Mouse (Mus musculus) hindbrain, postnatal 0 days (tissue): ENCODE data around the gene Cox18. TPM values are rescaled to one million over a fixed set of nuclear protein-coding genes. Genes with fewer than 3 reads are reported as not detected.

ENCODE experiments used
- ATAC-seq: fragments of 200-750 bp; cut with Nextera tagmentation; 2 replicates; pipeline ENCODE4 v1.8.0; 2017; ENCODE audit warnings: mild to moderate bottlenecking, moderate TSS enrichment, moderate library complexity
- DNase-seq: peaks from one replicate; pipeline ENCODE4 v3.0.0-alpha.2; 2015; ENCODE audit warnings: low spot score
- H3K27ac ChIP-seq: fragments of 300-500 bp; sonication (generic); 2 replicates; pipeline ENCODE4 v1.5.1; 2014; ENCODE audit warnings: mild to moderate bottlenecking
- H3K27me3 ChIP-seq: fragments of 300-500 bp; sonication (generic); 2 replicates; pipeline ENCODE4 v1.6.1; 2014; ENCODE audit warnings: low read length, mixed read lengths; ENCODE audit not compliant: insufficient read depth
- H3K36me3 ChIP-seq: fragments of 300-500 bp; sonication (generic); 2 replicates; pipeline ENCODE4 v1.6.1; 2014; ENCODE audit warnings: low read length, mixed read lengths; ENCODE audit not compliant: insufficient read depth
- H3K4me1 ChIP-seq: fragments of 300-500 bp; sonication (generic); 2 replicates; pipeline ENCODE4 v1.6.1; 2014; ENCODE audit warnings: antibody characterized with exemption, low read length, mixed read lengths; ENCODE audit not compliant: insufficient read depth
- H3K4me2 ChIP-seq: fragments of 300-500 bp; sonication (generic); 2 replicates; pipeline ENCODE4 v1.6.1; 2014; ENCODE audit warnings: low read depth, mild to moderate bottlenecking, low read length, moderate library complexity, mixed read lengths
- H3K4me3 ChIP-seq: fragments of 300-500 bp; sonication (generic); 2 replicates; pipeline ENCODE4 v1.5.1; 2014; ENCODE audit warnings: low read length
- H3K9ac ChIP-seq: fragments of 300-500 bp; sonication (generic); replicated peaks from 2 replicates; pipeline ENCODE4 v1.6.1; 2014; ENCODE audit warnings: mild to moderate bottlenecking, low read length, moderate library complexity, mixed read lengths
- H3K9me3 ChIP-seq: fragments of 300-500 bp; sonication (generic); 2 replicates; pipeline ENCODE4 v1.6.1; 2016; ENCODE audit warnings: low read length, mixed read lengths
- CTCF ChIP-seq: IDR thresholded peaks from 2 replicates; pipeline ENCODE4 v1.5.1; 2016; ENCODE audit warnings: antibody characterized with exemption, control low read depth, low read depth
- WGBS: fragments of 180-500 bp; shearing (Covaris S2); extraction: QIAGEN DNeasy Blood & Tissue Kit; methylation state at CpG from one replicate; pipeline ENCODE4 v1.1.7; 2014; 5-methylcytosine and 5-hydroxymethylcytosine counted together
- polyA plus RNA-seq: library from polyadenylated mRNA; unstranded; fragments of >200 nt; fragmentation: Nextera tagmentation; extraction: Ambion mirVana; gene quantifications from 2 replicates; pipeline ENCODE4 v1.2.1, GENCODE M21; 2015
- total RNA-seq: library from RNA; depleted of rRNA; stranded (reverse); fragments of >200 nt; gene quantifications from 2 replicates; pipeline ENCODE4 v1.2.3, GENCODE M21; 2014

Cox18 gene
- total and polyA plus RNA-seq, 2 experiments from 2014 or later, result 49.4 to 65.1 TPM

DNA sequence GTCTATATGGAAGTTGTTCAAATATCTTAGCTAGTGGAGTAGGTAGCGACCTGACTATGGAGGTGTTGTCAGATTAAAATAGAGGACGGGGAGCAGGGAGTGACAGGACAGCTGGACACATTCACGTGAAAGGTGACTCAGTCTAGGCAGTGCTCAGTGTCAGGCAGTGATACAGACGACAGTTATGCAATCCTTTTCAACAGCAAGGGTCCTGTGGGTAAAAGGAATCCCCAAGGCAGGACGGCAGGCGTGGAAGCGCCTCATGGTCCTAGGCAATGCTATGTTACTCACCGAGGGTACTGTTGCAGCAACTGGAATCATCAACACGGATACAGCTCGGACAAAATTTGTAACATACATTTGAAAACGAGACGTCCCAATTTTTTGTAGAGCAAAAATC is 6.6 kb downstream of the Cox18 start:
- H3K9me3 ChIP-seq, result no peaks in the 10 kb centered on the region
- no peak overlapping the region for H3K4me2 ChIP-seq
- WGBS, result 93% methylated on average over 12 of the region's 12 CpGs
- H3K36me3 ChIP-seq, result peaks cover 37% of the 10 kb centered on the region; the same call in 1 of the 2 replicates
- no peak overlapping the region for H3K27ac ChIP-seq
- H3K27me3 ChIP-seq, result no peaks in the 10 kb centered on the region
- no peak overlapping the region for H3K9ac ChIP-seq
- no peaks in the 10 kb centered on the region for H3K4me1 ChIP-seq
- no peak for TF ChIP-seq CTCF
- no peak overlapping the region for H3K4me3 ChIP-seq
- ATAC-seq (no peak), DNase-seq (no peak)

- Histone ChIP-seq H3K36me3 (peaks cover 24% of the 10 kb centered on the region; the same call in 1 of the 2 replicates), H3K27ac (no peak overlapping the region), H3K4me2 (no peak overlapping the region), H3K9ac (no peak overlapping the region), H3K27me3 (no peaks in the 10 kb centered on the region), H3K9me3 (no peaks in the 10 kb centered on the region), H3K4me3 (no peak overlapping the region), H3K4me1 (no peaks in the 10 kb centered on the region)
- ATAC-seq (no peak), DNase-seq (no peak)
- 94% methylated on average over 12 of the region's 12 CpGs for WGBS
- no peak for TF ChIP-seq CTCF
Measured at GRCm38 (mm10) chr5:90213356-90213755, 10.4 kb downstream of the Cox18 start.

DNA sequence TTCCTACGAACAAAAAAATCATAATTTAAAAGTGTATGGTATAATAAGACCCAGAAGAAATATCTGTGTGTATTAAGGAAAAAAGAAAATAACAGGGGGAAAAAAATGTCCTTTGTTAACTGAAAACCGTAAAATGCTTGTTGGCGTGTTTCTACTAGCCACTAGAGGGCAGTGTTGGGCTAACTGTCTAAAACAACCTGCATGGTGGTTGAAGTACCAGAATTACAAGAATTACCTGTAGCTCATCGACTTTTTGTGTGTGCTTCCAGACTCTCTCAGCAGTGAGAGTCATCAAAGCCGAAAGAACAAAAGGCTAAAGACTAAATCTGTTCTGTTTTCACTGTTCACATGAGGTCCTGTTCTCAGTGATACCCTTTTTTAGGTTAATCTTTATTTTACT is 20.6 kb downstream of the Cox18 start:
- Histone ChIP-seq H3K4me2 (no peak overlapping the region), H3K9ac (no peak overlapping the region), H3K36me3 (no peaks in the 10 kb centered on the region), H3K4me1 (no peaks in the 10 kb centered on the region), H3K27ac (no peak overlapping the region), H3K27me3 (no peaks in the 10 kb centered on the region), H3K9me3 (no peaks in the 10 kb centered on the region), H3K4me3 (no peak overlapping the region)
- DNase-seq (peak; percentile 84), ATAC-seq (0 out of 2 replicates have a peak, but pooled peaks have one; percentile 59)
- WGBS, result 25% methylated on average over 5 of the region's 5 CpGs
- peak; percentile 80 for TF ChIP-seq CTCF

GRCm38 (mm10) chr5:90202447-90203117 is 21.2 kb downstream of the Cox18 start:
- Histone ChIP-seq H3K9ac (no peak overlapping the region), H3K4me2 (no peak overlapping the region), H3K9me3 (no peaks in the 10 kb centered on the region), H3K27me3 (no peaks in the 10 kb centered on the region), H3K27ac (no peak overlapping the region), H3K4me3 (no peak overlapping the region), H3K36me3 (no peaks in the 10 kb centered on the region), H3K4me1 (no peaks in the 10 kb centered on the region)
- WGBS, result 80% methylated on average over 9 of the region's 9 CpGs
- no peak for DNase-seq
- TF ChIP-seq CTCF, result no peak
- 0 out of 2 replicates have a peak, but pooled peaks have one; percentile 29 for ATAC-seq

GRCm38 (mm10) chr5:90199922-90200632 is 23.7 kb downstream of the Cox18 start:
- 66% methylated on average over 16 of the region's 16 CpGs for WGBS
- no peak for TF ChIP-seq CTCF

GRCm38 (mm10) chr5:90194831-90195230 is 29.0 kb downstream of the Cox18 start:
- 23% methylated on average over 6 of the region's 6 CpGs for WGBS
- peak; percentile 80 for ATAC-seq
- no peaks in the 10 kb centered on the region for H3K4me1 ChIP-seq
- H3K27me3 ChIP-seq, result no peaks in the 10 kb centered on the region
- H3K27ac ChIP-seq, result no peak overlapping the region
- no peak overlapping the region for H3K4me3 ChIP-seq
- no peaks in the 10 kb centered on the region for H3K36me3 ChIP-seq
- no peak overlapping the region for H3K4me2 ChIP-seq
- peak; percentile 84 for TF ChIP-seq CTCF
- no peaks in the 10 kb centered on the region for H3K9me3 ChIP-seq
- peak; percentile 89 for DNase-seq
- no peak overlapping the region for H3K9ac ChIP-seq

More at GRCm38 (mm10) chr5:90199922-90200632, 23.7 kb downstream of the Cox18 start:
- Histone ChIP-seq H3K27me3 (no peaks in the 10 kb centered on the region), H3K4me1 (no peaks in the 10 kb centered on the region), H3K9me3 (no peaks in the 10 kb centered on the region), H3K36me3 (no peaks in the 10 kb centered on the region), H3K27ac (no peak overlapping the region), H3K4me3 (no peak overlapping the region), H3K4me2 (no peak overlapping the region), H3K9ac (no peak overlapping the region)
- no peak for ATAC-seq
- DNase-seq, result no peak

DNA sequence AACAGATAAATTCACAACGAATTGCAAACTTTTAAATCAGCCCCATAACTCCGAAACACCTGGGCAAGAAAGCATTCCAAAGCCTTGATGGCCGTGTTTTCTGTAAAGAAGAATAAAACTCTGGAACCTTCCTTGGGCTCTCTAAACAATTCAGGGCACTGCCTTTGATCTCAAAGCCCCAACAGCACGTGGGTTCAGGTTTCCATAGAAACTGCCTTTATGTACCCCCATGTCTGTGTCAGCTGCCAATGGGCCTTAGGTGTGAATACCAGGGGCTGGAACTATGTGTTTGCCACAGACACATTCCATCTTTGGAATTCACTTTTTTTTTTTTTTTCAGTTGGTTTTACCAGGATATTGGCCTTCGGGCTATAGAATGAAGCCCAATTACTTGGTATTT is 41.0 kb downstream of the Cox18 start:
- no peak for TF ChIP-seq CTCF
- WGBS, result 65% methylated on average over 5 of the region's 5 CpGs
- no peak overlapping the region for H3K9ac ChIP-seq
- H3K36me3 ChIP-seq, result no peaks in the 10 kb centered on the region
- no peak overlapping the region for H3K4me2 ChIP-seq
- no peaks in the 10 kb centered on the region for H3K9me3 ChIP-seq
- no peak overlapping the region for H3K4me3 ChIP-seq
- no peaks in the 10 kb centered on the region for H3K27me3 ChIP-seq
- ATAC-seq (no peak), DNase-seq (no peak)
- H3K4me1 ChIP-seq, result no peaks in the 10 kb centered on the region
- H3K27ac ChIP-seq, result no peak overlapping the region
